Comparison of ENCODE assay signal across 8 mouse cellular contexts in genomic region chr6:128143390-128144020, GRCm38 (mm10). TPM values are rescaled to one million over a fixed set of nuclear protein-coding genes. Genes with fewer than 3 reads are reported as not detected.
DNase-seq lines count a peak whose midpoint lies in the region; ATAC-seq and TF ChIP-seq lines count a peak whose summit lies in the region.

TSS of gene Tspan9 (minus strand) at chr6:128143594.

- H3K36me3 ChIP-seq in embryonic facial prominence, embryonic 10.5 days (replicated peaks): peaks cover 6% of the 10 kb centered on the region; the same call in 1 of the 2 replicates
- H3K36me3 ChIP-seq in midbrain, postnatal 0 days (ENCODE audit: insufficient read depth, low read length): no peaks in the 10 kb centered on the region
- H3K36me3 ChIP-seq in stomach, embryonic 14.5 days (ENCODE audit: control insufficient read depth, insufficient read depth, low read length): no peaks in the 10 kb centered on the region

- H3K27me3 ChIP-seq in embryonic facial prominence, embryonic 10.5 days (replicated peaks; ENCODE audit: low read depth, poor library complexity, severe bottlenecking): peaks cover 10% of the 10 kb centered on the region
- no peaks in the 10 kb centered on the region for H3K27me3 ChIP-seq in midbrain, postnatal 0 days (ENCODE audit: insufficient read depth, low read length)
- no peaks in the 10 kb centered on the region for H3K27me3 ChIP-seq in stomach, embryonic 14.5 days (ENCODE audit: control insufficient read depth, insufficient read depth, low read length)

- peaks cover 32% of the 10 kb centered on the region for H3K4me1 ChIP-seq in embryonic facial prominence, embryonic 10.5 days
- 0 out of 2 replicates have a peak, but pooled peaks cover 4% of the 10 kb centered on the region for H3K4me1 ChIP-seq in midbrain, postnatal 0 days (ENCODE audit: insufficient read depth, low read length)
- H3K4me1 ChIP-seq in stomach, embryonic 14.5 days (ENCODE audit: control insufficient read depth, insufficient read depth, low read length): peaks cover 10% of the 10 kb centered on the region; the same call in 1 of the 2 replicates

- H3K27ac ChIP-seq in embryonic facial prominence, embryonic 10.5 days (replicated peaks): peak within 1 kb of the TSS; percentile 91
- H3K27ac ChIP-seq in midbrain, postnatal 0 days (ENCODE audit: low read depth, low read length): no peak within 1 kb of the TSS
- H3K27ac ChIP-seq in stomach, embryonic 14.5 days (ENCODE audit: low read length): peak within 1 kb of the TSS; percentile 91

- H3K4me2 ChIP-seq in midbrain, postnatal 0 days (ENCODE audit: low read depth, low read length, poor library complexity, severe bottlenecking): peak within 1 kb of the TSS; percentile 95
- H3K4me2 ChIP-seq in stomach, embryonic 14.5 days (replicated peaks; ENCODE audit: low read depth, low read length): peak within 1 kb of the TSS; percentile 65

- peak; percentile 39 for TF ChIP-seq CTCF in midbrain, postnatal 0 days (IDR thresholded peaks at IDR 0.05)

- peak; percentile 85 for ATAC-seq in midbrain, postnatal 0 days (ENCODE audit: low FRiP score)
- peak; percentile 85 for ATAC-seq in stomach, embryonic 14.5 days (ENCODE audit: insufficient number of reproducible peaks, insufficient read depth, low FRiP score, low read depth)

- WGBS in embryonic facial prominence, embryonic 10.5 days: under 1% methylated on average over 56 of the region's 56 CpGs
- WGBS in midbrain, postnatal 0 days: 1% methylated on average over 45 of the region's 56 CpGs
- WGBS in stomach, embryonic 14.5 days: 0% methylated on average over 34 of the region's 56 CpGs

- no peaks in the 10 kb centered on the region for H3K9me3 ChIP-seq in embryonic facial prominence, embryonic 10.5 days
- H3K9me3 ChIP-seq in midbrain, postnatal 0 days (ENCODE audit: low read length): no peaks in the 10 kb centered on the region
- no peaks in the 10 kb centered on the region for H3K9me3 ChIP-seq in stomach, embryonic 14.5 days (ENCODE audit: control insufficient read depth, low read depth, low read length)

- H3K9ac ChIP-seq in midbrain, postnatal 0 days (replicated peaks; ENCODE audit: low read length, poor library complexity, severe bottlenecking): peak within 1 kb of the TSS; percentile 65
- peak within 1 kb of the TSS; percentile 77 for H3K9ac ChIP-seq in stomach, embryonic 14.5 days (replicated peaks; ENCODE audit: low read depth, low read length)

- peak; percentile 59 for DNase-seq in layer of hippocampus, adult 11-12 months (ENCODE audit: low spot score)
- DNase-seq in layer of hippocampus, adult 9-10 months (ENCODE audit: low spot score): no peak
- DNase-seq in embryonic facial prominence, embryonic 10.5 days (ENCODE audit: low spot score): peak; percentile 91
- peak; percentile 66 for DNase-seq in heart, adult 8-10 months (ENCODE audit: low spot score)
- peak; percentile 84 to 89 for DNase-seq in kidney, adult 8-10 months
- peak; percentile 79 for DNase-seq in liver
- DNase-seq in midbrain, postnatal 0 days (ENCODE audit: low spot score): peak; percentile 53

- H3K4me3 ChIP-seq in embryonic facial prominence, embryonic 10.5 days: peak within 1 kb of the TSS; percentile 74
- peak within 1 kb of the TSS; percentile 66 for H3K4me3 ChIP-seq in midbrain, postnatal 0 days (ENCODE audit: low read depth, low read length)
- H3K4me3 ChIP-seq in stomach, embryonic 14.5 days (ENCODE audit: low read depth, low read length): peak within 1 kb of the TSS; percentile 68

RNA-seq across cellular contexts. Expression of gene Tspan9, which starts in this region (rescaled TPM):
- 69.3 and 69.7 TPM in 2 replicates for polyA plus RNA-seq in embryonic facial prominence, embryonic 10.5 days (2016; fragmentation: Nextera tagmentation; extraction: Ambion mirVana)
- total RNA-seq in heart, adult 8-10 months (2022): 100 to 1,000 TPM in 2 of 4 experiments, 10 to 100 TPM in 2; 67.0 to 124 (median 99.7) TPM
- 143 and 160 TPM in 2 replicates for total RNA-seq in midbrain, postnatal 0 days (2014; rRNA removed)
- 50.9 and 58.8 TPM in 2 replicates for polyA plus RNA-seq in midbrain, postnatal 0 days (2015; fragmentation: Nextera tagmentation; extraction: Ambion mirVana)
- 124 and 139 TPM in 2 replicates for polyA plus RNA-seq in stomach, embryonic 14.5 days (2014; fragmentation: Nextera tagmentation; extraction: Ambion mirVana)
